8 mouse cellular contexts compared by ENCODE assay signal in the genomic region with DNA sequence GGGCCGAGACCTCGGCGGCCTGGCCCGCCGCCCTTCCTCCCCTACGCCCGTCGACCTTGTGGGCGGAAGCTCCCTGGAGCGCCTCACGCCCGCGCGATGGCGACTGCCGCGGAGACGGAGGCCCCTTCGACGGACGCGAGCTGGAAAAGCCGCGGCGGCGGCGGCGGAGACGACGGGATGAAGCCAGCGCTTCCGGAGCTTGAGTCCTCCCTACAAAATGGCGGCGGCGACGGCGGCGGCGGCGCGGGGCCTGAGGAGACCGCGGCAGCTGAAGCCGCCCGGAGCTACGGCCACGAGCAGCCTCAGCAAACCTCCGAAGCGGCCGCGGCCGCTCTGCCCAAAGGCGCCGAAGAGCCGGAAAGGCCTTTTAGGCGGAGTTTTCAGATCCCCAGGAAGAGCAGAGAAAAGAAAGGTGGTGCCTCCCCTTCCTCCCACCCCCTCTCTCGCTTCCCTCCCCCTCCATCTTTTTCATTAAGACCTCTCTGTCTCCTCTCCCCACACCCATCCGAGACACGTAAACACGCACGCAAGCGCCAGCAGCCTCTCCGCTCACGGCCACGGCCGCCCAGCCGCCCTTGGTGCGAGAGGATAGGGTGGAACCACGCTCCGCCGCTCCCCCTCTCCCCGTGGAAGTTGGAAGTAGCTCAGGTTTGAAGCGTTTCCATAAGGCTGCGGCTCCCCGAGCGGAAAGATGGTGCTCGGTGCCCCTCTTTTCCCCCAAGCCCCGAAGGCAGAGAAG. TPM values are rescaled to one million over a fixed set of nuclear protein-coding genes. Genes with fewer than 3 reads are reported as not detected.
A peak's percentile ranks its signal among the peaks of the same experiment; 100 is the strongest.
DNase-seq lines count a peak whose midpoint lies in the region; ATAC-seq and TF ChIP-seq lines count a peak whose summit lies in the region.

No protein-coding gene starts in this region.

- peak overlapping the region; percentile 73 for H3K4me3 ChIP-seq in forebrain, embryonic 10.5 days
- peak overlapping the region; percentile 64 for H3K4me3 ChIP-seq in heart, embryonic 16.5 days (ENCODE audit: low read length)
- peak overlapping the region; percentile 76 for H3K4me3 ChIP-seq in liver, postnatal 0 days (ENCODE audit: low read depth, low read length)
- H3K4me3 ChIP-seq in neural tube, embryonic 14.5 days (ENCODE audit: low read depth, low read length): peak overlapping the region; percentile 75

- H3K27me3 ChIP-seq in forebrain, embryonic 10.5 days (ENCODE audit: poor library complexity, severe bottlenecking): peaks cover 15% of the 10 kb centered on the region
- no peaks in the 10 kb centered on the region for H3K27me3 ChIP-seq in heart, embryonic 16.5 days (ENCODE audit: control insufficient read depth, insufficient read depth, low read length)
- no peaks in the 10 kb centered on the region for H3K27me3 ChIP-seq in liver, postnatal 0 days (ENCODE audit: insufficient read depth, low read length)
- no peaks in the 10 kb centered on the region for H3K27me3 ChIP-seq in neural tube, embryonic 14.5 days (ENCODE audit: control insufficient read depth, insufficient read depth, low read length)

- H3K4me1 ChIP-seq in forebrain, embryonic 10.5 days: peaks cover 18% of the 10 kb centered on the region
- H3K4me1 ChIP-seq in heart, embryonic 16.5 days (ENCODE audit: control insufficient read depth, insufficient read depth, low read length): 0 out of 2 replicates have a peak, but pooled peaks cover 5% of the 10 kb centered on the region
- H3K4me1 ChIP-seq in liver, postnatal 0 days (ENCODE audit: insufficient read depth): peaks cover 5% of the 10 kb centered on the region; the same call in 1 of the 2 replicates
- H3K4me1 ChIP-seq in neural tube, embryonic 14.5 days (ENCODE audit: control insufficient read depth, insufficient read depth, low read length): 0 out of 2 replicates have a peak, but pooled peaks cover 3% of the 10 kb centered on the region

- under 1% methylated on average over 78 of the region's 78 CpGs for WGBS in forebrain, embryonic 10.5 days
- 0% methylated on average over 77 of the region's 78 CpGs for WGBS in heart, embryonic 16.5 days
- WGBS in liver, postnatal 0 days (ENCODE audit: insufficient replicate concordance): 3% methylated on average over 74 of the region's 78 CpGs
- WGBS in neural tube, embryonic 14.5 days: under 1% methylated on average over 77 of the region's 78 CpGs

- peak; percentile 69 to 72 for DNase-seq in CD8-positive naive resting alpha-beta T cell, adult 2 months (ENCODE audit: low read depth in 2 of 2, low spot score in 2 of 2)
- DNase-seq in c-Kit-negative CD71-positive TER-119-positive erythroid progenitor cells, embryonic 14.5 days (ENCODE audit: low read depth, low spot score): peak; percentile 62
- DNase-seq in forebrain, embryonic 10.5 days (ENCODE audit: extremely low spot score, low spot score): peak; percentile 71
- DNase-seq in kidney, postnatal 36 days: peak; percentile 88
- peak; percentile 83 for DNase-seq in liver, postnatal 0 days
- DNase-seq in testis, postnatal 10 days (ENCODE audit: low spot score): peak; percentile 85

- 0 out of 2 replicates have a peak, but pooled peaks have one; percentile 1 for TF ChIP-seq CTCF in liver, postnatal 0 days (IDR thresholded peaks at IDR 0.05; ENCODE audit: low read depth)

- ATAC-seq in heart, embryonic 16.5 days (replicated peaks; ENCODE audit: extremely low read depth, insufficient read depth, low FRiP score): peak; percentile 79
- peak; percentile 80 for ATAC-seq in liver, postnatal 0 days
- ATAC-seq in neural tube, embryonic 14.5 days (ENCODE audit: low read depth): peak; percentile 90

- peak overlapping the region; percentile 98 for H3K27ac ChIP-seq in forebrain, embryonic 10.5 days
- peak overlapping the region; percentile 96 for H3K27ac ChIP-seq in heart, embryonic 16.5 days (ENCODE audit: low read length)
- H3K27ac ChIP-seq in liver, postnatal 0 days (ENCODE audit: low read depth): peak overlapping the region; percentile 100
- peak overlapping the region; percentile 100 for H3K27ac ChIP-seq in neural tube, embryonic 14.5 days (ENCODE audit: low read depth, low read length)

- TF ChIP-seq EP300 in liver, postnatal 0 days (IDR thresholded peaks at IDR 0.05; ENCODE audit: low read depth): no peak

- H3K9me3 ChIP-seq in forebrain, embryonic 10.5 days: peaks cover 28% of the 10 kb centered on the region
- peaks cover 14% of the 10 kb centered on the region for H3K9me3 ChIP-seq in heart, embryonic 16.5 days (replicated peaks; ENCODE audit: control insufficient read depth, low read length)
- peaks cover 9% of the 10 kb centered on the region; the same call in 1 of the 2 replicates for H3K9me3 ChIP-seq in liver, postnatal 0 days (ENCODE audit: low read length)
- H3K9me3 ChIP-seq in neural tube, embryonic 14.5 days (ENCODE audit: control insufficient read depth, low read length): 0 out of 2 replicates have a peak, but pooled peaks cover 6% of the 10 kb centered on the region

- H3K36me3 ChIP-seq in forebrain, embryonic 10.5 days (replicated peaks): peaks cover 41% of the 10 kb centered on the region
- H3K36me3 ChIP-seq in heart, embryonic 16.5 days (ENCODE audit: control insufficient read depth, insufficient read depth): peaks cover 24% of the 10 kb centered on the region
- H3K36me3 ChIP-seq in liver, postnatal 0 days (replicated peaks; ENCODE audit: insufficient read depth, low read length): peaks cover 3% of the 10 kb centered on the region; the same call in 1 of the 2 replicates
- H3K36me3 ChIP-seq in neural tube, embryonic 14.5 days (ENCODE audit: control insufficient read depth, insufficient read depth, low read length): no peaks in the 10 kb centered on the region; the same call in 1 of the 2 replicates

- H3K9ac ChIP-seq in heart, embryonic 16.5 days (ENCODE audit: low read length): peak overlapping the region; percentile 86
- peak overlapping the region; percentile 94 for H3K9ac ChIP-seq in liver, postnatal 0 days (replicated peaks)
- H3K9ac ChIP-seq in neural tube, embryonic 14.5 days (replicated peaks; ENCODE audit: low read depth, low read length): peak overlapping the region; percentile 95

- peak overlapping the region; percentile 76 for H3K4me2 ChIP-seq in heart, embryonic 16.5 days (ENCODE audit: low read depth, low read length)
- H3K4me2 ChIP-seq in liver, postnatal 0 days (ENCODE audit: low read depth, low read length): peak overlapping the region; percentile 87
- H3K4me2 ChIP-seq in neural tube, embryonic 14.5 days (ENCODE audit: low read depth, low read length): peak overlapping the region; percentile 68

RNA-seq across cellular contexts. Expression of a gene that starts 0.5 kb away (rescaled TPM):
- polyA plus RNA-seq in forebrain, embryonic 10.5 days (2016; fragmentation: Nextera tagmentation; extraction: Ambion mirVana): 11.7 and 13.0 TPM in 2 replicates
- polyA plus RNA-seq in heart, embryonic 16.5 days (2015; fragmentation: Nextera tagmentation; extraction: Ambion mirVana): 8.5 and 9.5 TPM in 2 replicates
- polyA plus RNA-seq in liver, postnatal 0 days (2015; fragmentation: Nextera tagmentation; extraction: Ambion mirVana): 3.6 and 3.9 TPM in 2 replicates
- 20.9 and 24.3 TPM in 2 replicates for polyA plus RNA-seq in neural tube, embryonic 14.5 days (2014; fragmentation: Nextera tagmentation; extraction: Ambion mirVana)

Comparison
In these comparisons a context has a peak if more than half of its experiments do, and no peak if none do; other contexts are left out.
1. Peak in every context shown above with its lines: DNase-seq, ATAC-seq, H3K4me3 ChIP-seq and H3K27ac ChIP-seq.